Mouse (Mus musculus) heart, adult 2 months (tissue): ENCODE measurements at regions not wholly inside any gene's neighbourhood (a gene's known extent, or its start where the extent isn't known, plus 50 kb on each side); places are given as distances from the start of the nearest gene placed in this dataset.

Source experiments
- DNase-seq, 2 experiments: peaks; one replicate each; pipeline ENCODE4 v3.0.0; 2021
- H3K27ac ChIP-seq: fragments of 200-600 bp; 2 replicates; pipeline ENCODE4 v1.8.1; 2022
- H3K27me3 ChIP-seq: fragments of 200-500 bp; 2 replicates; pipeline ENCODE4 v1.6.1; 2012; ENCODE audit warnings: mild to moderate bottlenecking, low read length, inconsistent platforms, mixed read lengths; ENCODE audit not compliant: control insufficient read depth, insufficient read depth
- H3K36me3 ChIP-seq: fragments of 200-500 bp; 2 replicates; pipeline ENCODE4 v1.6.1; 2012; ENCODE audit warnings: low read length, inconsistent platforms; ENCODE audit not compliant: control insufficient read depth, insufficient read depth
- H3K4me1 ChIP-seq: fragments of 200-500 bp; 2 replicates; pipeline ENCODE4 v1.6.1; 2011; ENCODE audit warnings: low read length; ENCODE audit not compliant: control insufficient read depth, insufficient read depth
- H3K4me3 ChIP-seq: fragments of 200-600 bp; 2 replicates; pipeline ENCODE4 v1.8.1; 2022
- H3K79me2 ChIP-seq: fragments of 200-500 bp; replicated peaks from 2 replicates; pipeline ENCODE4 v1.6.1; 2012; ENCODE audit warnings: mild to moderate bottlenecking, inconsistent platforms, low read length, moderate library complexity, mixed read lengths; ENCODE audit not compliant: control insufficient read depth, insufficient read depth
- H3K9ac ChIP-seq: fragments of 200-500 bp; 2 replicates; pipeline ENCODE4 v1.6.1; 2012; ENCODE audit warnings: low read depth, mild to moderate bottlenecking, control low read depth, inconsistent platforms, low read length, mixed read lengths
- CTCF ChIP-seq: fragments of 200-600 bp; IDR thresholded peaks from 2 replicates; pipeline ENCODE4 v1.8.1; 2022; ENCODE audit warnings: antibody characterized with exemption, mild to moderate bottlenecking, moderate library complexity
- EP300 ChIP-seq: fragments of 200-500 bp; IDR thresholded peaks from 2 replicates; pipeline ENCODE4 v1.6.1; 2011; ENCODE audit warnings: low read depth, low read length, control low read depth; ENCODE audit not compliant: insufficient read depth
- POLR2A ChIP-seq: fragments of 200-500 bp; IDR thresholded peaks from 2 replicates; pipeline ENCODE4 v1.6.1; 2011; ENCODE audit warnings: mild to moderate bottlenecking, low read depth, low read length, control low read depth; ENCODE audit not compliant: insufficient read depth
- WGBS: fragments of 180-500 bp; shearing (Covaris S2); methylation state at CpG from one replicate; pipeline ENCODE4 v1.1.7; 2018; 5-methylcytosine and 5-hydroxymethylcytosine counted together
- intact Hi-C: fragments of 180-260 bp; cut with DNase I; formaldehyde crosslinking; loops from one replicate; pipeline ENCODE4 v1.15.1; 2025

- no peaks in the 10 kb centered on the region for H3K79me2 ChIP-seq
- H3K9ac ChIP-seq, result no peak overlapping the region
- H3K27ac ChIP-seq, result no peak overlapping the region
- H3K4me1 ChIP-seq, result no peaks in the 10 kb centered on the region
- H3K4me3 ChIP-seq, result no peak overlapping the region
- no peak for DNase-seq
- H3K36me3 ChIP-seq, result no peaks in the 10 kb centered on the region
- TF ChIP-seq CTCF, result no peak
- no peak for TF ChIP-seq POLR2A
- no peak for TF ChIP-seq EP300
- intact Hi-C loops, result no loop called here
- no peaks in the 10 kb centered on the region for H3K27me3 ChIP-seq
Measured at GRCm38 (mm10) chrX:146428506-146428905, 533.8 kb upstream of the Htr2c start.

- H3K79me2 ChIP-seq, result no peaks in the 10 kb centered on the region
- TF ChIP-seq EP300 (no peak), CTCF (no peak), POLR2A (no peak)
- no peaks in the 10 kb centered on the region for H3K36me3 ChIP-seq
- no peaks in the 10 kb centered on the region for H3K4me1 ChIP-seq
- no peak overlapping the region for H3K9ac ChIP-seq
- H3K27me3 ChIP-seq, result no peaks in the 10 kb centered on the region
- no peak overlapping the region for H3K4me3 ChIP-seq
- DNase-seq, result no peak
- 77% methylated on average over 3 of the region's 3 CpGs for WGBS
- intact Hi-C loops, result no loop called here
- H3K27ac ChIP-seq, result no peak overlapping the region
Measured at GRCm38 (mm10) chrX:146459891-146460290, 502.4 kb upstream of the Htr2c start.

GRCm38 (mm10) chrX:146477581-146477980 lies 484.7 kb upstream of the Htr2c start:
- Histone ChIP-seq H3K4me3 (no peak overlapping the region), H3K4me1 (no peaks in the 10 kb centered on the region), H3K79me2 (no peaks in the 10 kb centered on the region), H3K27ac (no peak overlapping the region), H3K27me3 (no peaks in the 10 kb centered on the region), H3K36me3 (no peaks in the 10 kb centered on the region), H3K9ac (no peak overlapping the region)
- no peak for TF ChIP-seq CTCF
- TF ChIP-seq POLR2A, result no peak
- TF ChIP-seq EP300, result no peak
- intact Hi-C loops, result no loop called here
- DNase-seq, result no peak
- WGBS, result 25% methylated on average over 1 of the region's 1 CpGs

GRCm38 (mm10) chrX:146512492-146512891 lies 449.8 kb upstream of the Htr2c start:
- no peaks in the 10 kb centered on the region for H3K79me2 ChIP-seq

GRCm38 (mm10) chrX:146513261-146513660 lies 449.1 kb upstream of the Htr2c start:
- WGBS, result 55% methylated on average over 4 of the region's 4 CpGs
- intact Hi-C loops, result no loop called here
- Histone ChIP-seq H3K36me3 (no peaks in the 10 kb centered on the region), H3K79me2 (no peaks in the 10 kb centered on the region), H3K9ac (no peak overlapping the region), H3K4me3 (no peak overlapping the region), H3K4me1 (no peaks in the 10 kb centered on the region), H3K27ac (no peak overlapping the region), H3K27me3 (no peaks in the 10 kb centered on the region)
- DNase-seq, result no peak
- no peak for TF ChIP-seq CTCF
- TF ChIP-seq EP300, result no peak
- TF ChIP-seq POLR2A, result no peak

More at GRCm38 (mm10) chrX:146512492-146512891, 449.8 kb upstream of the Htr2c start:
- Histone ChIP-seq H3K27me3 (no peaks in the 10 kb centered on the region), H3K36me3 (no peaks in the 10 kb centered on the region), H3K4me1 (no peaks in the 10 kb centered on the region), H3K27ac (no peak overlapping the region), H3K9ac (no peak overlapping the region), H3K4me3 (no peak overlapping the region)
- 54% methylated on average over 2 of the region's 2 CpGs for WGBS
- no peak for DNase-seq
- intact Hi-C loops, result no loop called here
- TF ChIP-seq CTCF (no peak), EP300 (no peak), POLR2A (no peak)

GRCm38 (mm10) chrX:146528775-146529174 lies 433.5 kb upstream of the Htr2c start:
- WGBS, result 47% methylated on average over 2 of the region's 2 CpGs
- Histone ChIP-seq H3K27me3 (no peaks in the 10 kb centered on the region), H3K79me2 (no peaks in the 10 kb centered on the region), H3K36me3 (no peaks in the 10 kb centered on the region), H3K27ac (no peak overlapping the region), H3K4me1 (no peaks in the 10 kb centered on the region), H3K9ac (no peak overlapping the region), H3K4me3 (no peak overlapping the region)
- no peak for DNase-seq
- no peak for TF ChIP-seq CTCF
- TF ChIP-seq EP300, result no peak
- TF ChIP-seq POLR2A, result no peak
- intact Hi-C loops, result no loop called here
